Mouse (Mus musculus): Measurements from ENCODE around the gene Zdhhc17.

DNA sequence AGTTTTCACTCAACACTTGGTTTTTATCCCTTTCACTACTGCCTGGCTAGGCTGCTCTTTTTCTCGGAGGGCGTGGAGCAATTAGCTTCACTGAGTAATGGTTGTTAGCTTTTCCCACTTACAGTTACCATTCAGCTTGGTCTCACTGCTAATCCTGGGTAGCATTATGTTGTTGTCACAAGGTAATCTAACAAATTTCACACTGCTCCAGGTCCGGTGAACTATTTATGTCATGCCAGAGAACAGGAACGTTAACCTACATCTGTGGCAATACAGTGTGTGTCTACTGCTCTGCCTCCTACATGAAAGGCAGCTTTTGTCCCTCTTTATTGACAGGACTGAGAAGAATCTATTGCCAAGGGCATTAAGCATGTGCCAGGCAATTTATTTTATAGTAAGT, 14.8 kb upstream of the Zdhhc17 start:
- TF ChIP-seq CTCF (IDR thresholded peaks at IDR 0.05; ENCODE audit: borderline replicate concordance, control insufficient read depth, extremely low read depth, insufficient read depth, low read length, poor library complexity): no peak
- no peak for TF ChIP-seq POLR2A (IDR thresholded peaks at IDR 0.05; ENCODE audit: control insufficient read depth, extremely low read depth, insufficient read depth, low read length, poor library complexity)
